Mouse (Mus musculus) liver, postnatal 0 days (tissue): ENCODE measurements around the gene Plppr1.

Experiments
- CTCF ChIP-seq: sonication (generic); IDR thresholded peaks from 2 replicates; pipeline ENCODE4 v1.5.1; 2016; ENCODE audit warnings: antibody characterized with exemption, low read depth
- EP300 ChIP-seq: IDR thresholded peaks from 2 replicates; pipeline ENCODE4 v1.6.1; 2016; ENCODE audit warnings: antibody characterized with exemption, low read depth, mild to moderate bottlenecking

DNA sequence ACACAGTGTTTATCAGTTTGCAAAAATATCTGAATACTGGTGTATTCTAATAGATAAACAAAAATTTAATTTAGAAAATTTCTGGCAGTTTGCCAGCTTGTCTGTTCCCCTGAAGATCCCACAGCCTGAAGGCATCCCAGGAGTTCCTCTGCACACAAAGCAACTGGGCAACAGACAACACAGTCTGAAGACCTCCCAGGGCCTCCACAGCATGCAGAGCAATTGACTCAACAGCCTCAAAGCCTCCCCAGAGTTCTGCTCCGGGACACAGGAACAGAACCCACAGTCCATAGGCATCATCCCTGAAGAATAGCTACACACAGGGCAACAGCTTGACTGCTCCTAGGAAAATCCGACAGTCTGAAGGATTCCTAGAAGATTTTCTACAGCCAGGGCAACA is 289.6 kb downstream of the Plppr1 start:
- TF ChIP-seq CTCF (no peak), EP300 (no peak)
